Mouse (Mus musculus) urinary bladder, postnatal 4 days (tissue): ENCODE measurements around the gene Phactr3.

ENCODE experiments used
- DNase-seq, 2 experiments: peaks; one replicate each; pipeline ENCODE4 v3.0.0; 2021 to 2022; ENCODE audit warnings: low spot score in 2 of 2

Gene Phactr3

GRCm38 (mm10) chr2:178193445-178193844, 74.7 kb downstream of the Phactr3 start:
- DNase-seq = no peak

GRCm38 (mm10) chr2:178194908-178195307, 76.1 kb downstream of the Phactr3 start:
- no peak for DNase-seq

- no peak for DNase-seq
Measured at GRCm38 (mm10) chr2:178196038-178196437, 77.3 kb downstream of the Phactr3 start.

GRCm38 (mm10) chr2:178197542-178197941, 78.8 kb downstream of the Phactr3 start:
- no peak for DNase-seq

- DNase-seq = no peak
Measured at GRCm38 (mm10) chr2:178204455-178204854, 85.7 kb downstream of the Phactr3 start.

GRCm38 (mm10) chr2:178208186-178208600, 89.4 kb downstream of the Phactr3 start:
- DNase-seq = no peak

GRCm38 (mm10) chr2:178213826-178214225, 95.1 kb downstream of the Phactr3 start:
- DNase-seq = no peak

- DNase-seq = no peak
Measured at GRCm38 (mm10) chr2:178214531-178214930, 95.8 kb downstream of the Phactr3 start.

- DNase-seq = no peak
Measured at GRCm38 (mm10) chr2:178218461-178218860, 99.7 kb downstream of the Phactr3 start.

GRCm38 (mm10) chr2:178219454-178220147, 100.8 kb downstream of the Phactr3 start:
- no peak for DNase-seq

- no peak for DNase-seq
Measured at GRCm38 (mm10) chr2:178220148-178220717, 101.5 kb downstream of the Phactr3 start.

GRCm38 (mm10) chr2:178221003-178221402, 102.2 kb downstream of the Phactr3 start:
- no peak for DNase-seq

GRCm38 (mm10) chr2:178229231-178229630, 110.5 kb downstream of the Phactr3 start:
- no peak for DNase-seq

GRCm38 (mm10) chr2:178233487-178233886, 114.7 kb downstream of the Phactr3 start:
- no peak for DNase-seq

- DNase-seq = no peak
Measured at GRCm38 (mm10) chr2:178237056-178237455, 118.3 kb downstream of the Phactr3 start.

- DNase-seq = no peak
Measured at GRCm38 (mm10) chr2:178238503-178238902, 119.7 kb downstream of the Phactr3 start.

- DNase-seq = no peak
Measured at GRCm38 (mm10) chr2:178240886-178241285, 122.1 kb downstream of the Phactr3 start.

GRCm38 (mm10) chr2:178241374-178241773, 122.6 kb downstream of the Phactr3 start:
- no peak for DNase-seq

GRCm38 (mm10) chr2:178242996-178243395, 124.2 kb downstream of the Phactr3 start:
- no peak for DNase-seq

- DNase-seq = no peak
Measured at GRCm38 (mm10) chr2:178244866-178245265, 126.1 kb downstream of the Phactr3 start.

GRCm38 (mm10) chr2:178245841-178246240, 127.1 kb downstream of the Phactr3 start:
- DNase-seq = no peak

GRCm38 (mm10) chr2:178246767-178247166, 128.0 kb downstream of the Phactr3 start:
- no peak for DNase-seq

GRCm38 (mm10) chr2:178247274-178247673, 128.5 kb downstream of the Phactr3 start:
- no peak for DNase-seq
